Mouse (Mus musculus) liver, adult 2 months (tissue): ENCODE data around the gene Eif5a2.

Experiments
- CTCF ChIP-seq: fragments of 200-500 bp; IDR thresholded peaks from 2 replicates; pipeline ENCODE4 v1.5.1; 2011; ENCODE audit warnings: low read depth, low read length, control low read depth
- POLR2A ChIP-seq: fragments of 200-500 bp; IDR thresholded peaks from 2 replicates; pipeline ENCODE4 v1.6.1; 2011; ENCODE audit warnings: low read length, control low read depth; ENCODE audit not compliant: insufficient read depth; ENCODE audit errors: extremely low read depth

DNA sequence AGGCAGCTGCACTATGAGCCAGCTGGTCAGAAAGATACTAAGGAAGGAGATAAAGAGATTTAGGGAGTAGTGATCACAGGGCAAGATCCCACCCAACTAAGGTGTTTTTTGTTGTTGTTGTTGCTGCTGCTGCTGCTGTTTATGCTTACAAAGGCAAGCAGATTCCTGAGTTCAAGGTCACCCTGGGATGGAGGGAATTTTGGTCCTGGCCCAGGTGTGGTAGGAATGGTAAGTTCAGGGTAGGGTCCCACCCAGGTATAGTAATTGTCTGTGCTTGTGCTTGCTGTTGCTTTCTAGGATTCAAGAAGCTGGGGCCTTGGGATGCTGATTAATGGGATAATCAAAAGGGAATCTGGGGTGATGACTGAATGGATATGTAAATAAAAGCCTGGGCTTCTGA, 32.1 kb upstream of the Eif5a2 start:
- no peak for TF ChIP-seq POLR2A
- TF ChIP-seq CTCF: no peak
